Mouse (Mus musculus) adrenal gland, adult (tissue): Measurements from ENCODE around the gene Ppat.

ENCODE experiments used
- DNase-seq, 2 experiments: peaks; one replicate each; pipeline ENCODE4 v3.0.0; 2022 to 2023; ENCODE audit warnings: low spot score in 1 of 2; ENCODE audit not compliant: inconsistent age in 2 of 2

The Ppat gene

DNA sequence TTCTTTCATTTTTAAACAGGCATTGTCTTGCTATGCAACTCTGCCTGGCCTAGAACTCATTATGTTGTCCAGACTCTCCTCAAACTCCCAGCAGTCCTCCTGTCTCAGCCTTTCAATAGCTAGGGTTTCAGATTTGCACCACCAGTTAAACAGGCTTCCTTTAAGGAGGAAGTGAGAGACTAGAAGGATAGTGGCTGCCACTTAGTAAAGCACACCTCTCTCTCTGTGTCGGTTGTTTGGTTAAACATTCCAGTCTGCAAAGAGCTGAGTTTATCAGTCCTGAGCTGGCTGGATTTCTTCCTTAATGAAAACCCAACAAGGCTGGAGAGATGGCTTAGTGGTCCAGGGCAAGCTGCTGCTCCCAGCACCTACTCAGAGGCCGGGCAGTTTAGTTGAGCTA is 58.8 kb downstream of the Ppat start:
- no peak for DNase-seq

DNA sequence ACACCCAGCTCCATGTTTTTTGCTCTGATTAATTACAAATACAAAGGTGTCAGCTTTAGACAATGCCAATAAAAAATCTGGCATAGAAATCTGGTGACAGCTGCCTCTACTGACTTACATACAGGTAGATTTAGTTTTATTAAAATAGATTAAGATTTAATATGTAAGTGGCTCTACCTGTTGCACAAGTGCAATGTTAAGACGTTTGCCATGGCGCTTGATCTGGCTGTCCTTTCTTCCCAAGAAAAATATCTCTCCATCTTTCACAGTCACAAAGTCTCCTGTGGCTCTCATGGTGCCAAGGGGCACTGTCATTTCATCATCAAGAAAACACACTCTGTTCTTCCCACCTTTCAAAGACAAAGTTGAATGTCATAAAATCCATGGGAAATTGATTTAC is 64.4 kb downstream of the Ppat start:
- no peak for DNase-seq

DNA sequence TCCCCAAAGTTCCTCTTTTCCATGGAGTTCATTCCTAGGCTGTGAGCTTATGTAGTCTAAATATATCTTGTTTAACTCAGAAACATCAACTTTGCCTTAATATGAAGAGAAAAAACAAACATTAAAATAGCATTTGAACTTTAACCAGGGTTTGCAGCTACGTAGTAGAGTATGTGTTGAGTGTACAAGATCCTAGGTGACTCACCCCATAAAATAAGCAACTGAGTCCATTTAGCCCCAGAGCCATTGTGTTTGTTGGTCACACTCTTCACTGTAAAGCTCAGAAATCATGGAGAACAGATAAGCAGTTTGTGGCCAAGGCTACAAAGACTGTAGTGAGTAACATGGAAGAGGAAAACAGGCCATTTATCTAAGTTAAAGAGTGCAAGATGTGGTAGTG is 67.3 kb downstream of the Ppat start:
- DNase-seq: no peak

DNA sequence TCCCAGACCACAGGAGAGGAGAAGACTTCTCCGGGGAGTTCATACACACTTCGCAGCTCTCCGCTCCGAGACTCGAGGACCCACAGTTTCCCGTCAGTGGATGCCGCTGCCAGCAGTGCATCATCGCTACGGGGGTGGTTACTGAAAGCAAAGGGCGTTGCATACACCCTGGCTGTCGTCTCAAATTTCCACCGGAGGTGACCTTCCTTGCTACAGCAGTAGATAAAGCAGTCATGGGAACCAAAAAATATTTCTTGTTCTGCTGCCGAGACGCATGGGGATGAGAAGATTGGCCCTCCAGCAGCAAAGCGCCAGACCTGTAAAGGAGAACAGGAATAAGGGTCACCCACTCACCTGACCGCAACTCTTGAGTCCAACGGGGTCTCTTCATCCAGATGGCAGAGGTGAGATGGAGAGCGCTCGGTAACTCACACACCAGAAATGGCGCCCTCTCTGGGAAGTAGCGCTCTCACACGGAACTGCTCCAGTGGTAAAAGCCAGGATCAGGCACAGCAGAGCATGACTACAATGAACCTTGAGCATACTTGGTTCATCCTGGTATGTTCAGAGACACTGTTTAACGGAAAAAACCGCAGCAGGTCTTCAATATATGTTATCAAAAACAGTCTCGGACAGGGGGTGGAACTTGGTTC is 75.1 kb downstream of the Ppat start:
- DNase-seq: peak; percentile 14 to 46

DNA sequence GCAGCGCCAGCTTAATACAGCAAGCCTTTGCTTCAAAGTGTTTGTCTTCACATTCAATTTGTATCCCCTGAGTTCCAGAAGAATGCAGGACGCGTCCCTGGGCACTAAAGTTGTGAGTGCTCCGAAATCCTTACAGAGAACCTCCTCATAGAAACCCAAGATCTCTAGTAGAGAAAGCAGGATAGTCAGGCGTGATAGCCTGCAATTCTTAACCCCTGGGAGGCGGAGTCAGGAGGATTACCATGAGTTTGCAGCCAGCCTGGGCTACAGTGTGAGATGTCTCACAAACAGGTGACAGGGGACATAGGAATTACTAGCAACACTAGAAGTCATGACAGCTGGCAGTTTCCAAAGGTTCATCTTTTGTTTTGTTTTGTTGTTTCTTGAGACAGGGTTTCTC is 81.8 kb downstream of the Ppat start:
- DNase-seq: no peak

DNA sequence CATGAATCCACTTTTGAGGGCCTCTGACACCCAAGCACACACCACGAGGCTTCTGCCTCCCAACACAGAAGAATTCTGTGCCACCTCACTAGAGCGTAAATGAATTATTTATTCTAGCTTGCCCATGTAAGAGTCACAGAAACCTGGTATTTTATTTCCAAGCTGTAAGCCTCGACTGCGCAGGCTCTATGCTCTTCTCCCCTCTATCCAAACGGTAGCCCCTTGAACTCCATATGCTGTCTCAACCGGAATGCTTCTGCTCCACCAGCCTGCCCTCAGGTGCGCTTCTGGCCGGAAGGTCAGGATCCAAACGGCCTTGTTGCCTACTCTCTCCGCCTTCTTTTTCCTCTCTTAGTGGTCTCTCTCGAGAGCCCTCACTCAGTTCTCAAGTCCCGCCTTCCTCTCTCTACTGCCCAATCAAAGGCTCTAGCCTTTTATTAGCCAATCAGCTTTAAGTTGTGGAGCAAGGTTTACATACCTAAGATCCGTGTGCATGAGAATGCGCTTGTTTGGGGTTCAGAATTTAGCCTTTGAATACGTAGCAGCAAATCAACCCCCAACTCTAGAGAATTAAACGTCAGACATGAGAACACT is 82.6 kb downstream of the Ppat start:
- peak; percentile 21 to 69 for DNase-seq

DNA sequence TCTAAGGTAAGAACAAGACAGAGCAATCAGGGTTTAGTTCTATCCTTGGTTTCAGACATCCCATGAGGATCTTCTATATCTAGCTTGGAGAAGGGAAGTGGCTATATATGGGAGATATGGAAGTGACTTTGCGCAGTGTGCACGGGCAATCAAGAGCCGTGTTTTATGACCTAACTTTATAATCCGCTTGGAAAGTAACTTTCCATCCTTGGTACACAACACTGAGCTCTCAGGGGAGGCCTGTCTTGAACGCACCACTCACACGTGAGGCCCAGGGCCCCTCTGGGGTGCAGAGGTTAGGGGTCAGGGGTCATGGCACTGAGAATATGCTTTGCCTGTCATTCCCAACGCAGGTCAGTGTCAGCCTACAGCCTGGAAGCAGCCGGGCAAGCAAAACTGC is 84.6 kb downstream of the Ppat start:
- DNase-seq: no peak
